Mouse (Mus musculus): ENCODE results near the gene Pdzd3.

Gene Pdzd3

GRCm38 (mm10) chr9:44199166-44199565 is 52.1 kb downstream of the Pdzd3 start:
- peak; percentile 23 for DNase-seq

Data from cerebellum, adult 11 months (tissue).